Mouse (Mus musculus) megakaryocyte, embryonic 14.5 days (primary cell): ENCODE data around the gene Shmt2.

ENCODE experiments used
- FLI1 ChIP-seq: IDR thresholded peaks from 2 replicates; pipeline ENCODE4 v1.6.1; 2012; ENCODE audit warnings: low read length, inconsistent platforms, mixed read lengths
- GATA1 ChIP-seq: IDR thresholded peaks from 3 replicates; pipeline ENCODE4 v1.6.1; 2012; ENCODE audit warnings: mixed read lengths, low read length, inconsistent platforms, borderline replicate concordance

DNA sequence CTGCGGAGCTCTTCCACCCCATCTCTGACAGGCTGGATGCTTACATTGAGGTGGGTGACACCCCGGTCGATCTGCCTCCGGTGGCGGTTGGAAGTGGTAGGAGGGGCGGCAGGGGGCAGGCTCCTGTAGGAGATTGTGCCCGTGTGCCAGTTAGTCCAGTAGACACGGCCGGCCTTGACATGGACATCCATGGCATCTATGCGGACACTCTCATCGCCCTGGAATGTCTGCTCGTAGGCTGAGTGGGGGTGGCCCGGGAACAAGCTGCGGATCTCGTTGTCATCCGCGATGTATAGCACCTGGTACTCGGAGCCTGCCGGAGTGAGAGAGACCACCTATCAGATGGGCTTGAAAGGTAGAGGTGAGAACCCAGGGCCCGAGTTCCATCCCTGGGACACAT lies 22.1 kb upstream of the Shmt2 start:
- TF ChIP-seq GATA1 (no peak), FLI1 (no peak)
